Mouse (Mus musculus) lung, embryonic 16.5 days (tissue): ENCODE data around the gene Slc8b1. TPM values are rescaled to one million over a fixed set of nuclear protein-coding genes. Genes with fewer than 3 reads are reported as not detected.

Source experiments
- ATAC-seq: fragments of 200-750 bp; cut with Nextera tagmentation; 2 replicates; pipeline ENCODE4 v1.8.0; 2017; ENCODE audit warnings: low read depth, mild to moderate bottlenecking, moderate library complexity
- H3K27ac ChIP-seq: fragments of 300-500 bp; sonication (generic); 2 replicates; pipeline ENCODE4 v1.5.1; 2014; ENCODE audit warnings: mild to moderate bottlenecking, control low read depth, low read length
- H3K27me3 ChIP-seq: fragments of 300-500 bp; sonication (generic); 2 replicates; pipeline ENCODE4 v1.6.1; 2014; ENCODE audit warnings: low read depth, low read length, mixed read lengths; ENCODE audit not compliant: control insufficient read depth, insufficient read depth
- H3K36me3 ChIP-seq: fragments of 300-500 bp; sonication (generic); 2 replicates; pipeline ENCODE4 v1.6.1; 2014; ENCODE audit warnings: low read length; ENCODE audit not compliant: control insufficient read depth, insufficient read depth
- H3K4me1 ChIP-seq: fragments of 300-500 bp; sonication (generic); replicated peaks from 2 replicates; pipeline ENCODE4 v1.6.1; 2014; ENCODE audit warnings: low read length, mixed read lengths; ENCODE audit not compliant: control insufficient read depth, insufficient read depth
- H3K4me2 ChIP-seq: fragments of 300-500 bp; sonication (generic); 2 replicates; pipeline ENCODE4 v1.6.1; 2014; ENCODE audit warnings: low read depth, low read length, control low read depth
- H3K4me3 ChIP-seq: fragments of 300-500 bp; sonication (generic); 2 replicates; pipeline ENCODE4 v1.5.1; 2014; ENCODE audit warnings: mild to moderate bottlenecking, low read length, control low read depth
- H3K9ac ChIP-seq: fragments of 300-500 bp; sonication (generic); 2 replicates; pipeline ENCODE4 v1.6.1; 2014; ENCODE audit warnings: low read length, control low read depth
- H3K9me3 ChIP-seq: fragments of 300-500 bp; sonication (generic); 2 replicates; pipeline ENCODE4 v1.6.1; 2016; ENCODE audit warnings: low read length; ENCODE audit not compliant: control insufficient read depth
- WGBS: fragments of 180-500 bp; shearing (Covaris S2); extraction: QIAGEN DNeasy Blood & Tissue Kit; methylation state at CpG from one replicate; pipeline ENCODE4 v1.1.7; 2014; 5-methylcytosine and 5-hydroxymethylcytosine counted together
- polyA plus RNA-seq: library from polyadenylated mRNA; unstranded; fragments of >200 nt; fragmentation: Nextera tagmentation; extraction: Ambion mirVana; gene quantifications from 2 replicates; pipeline ENCODE4 v1.2.1, GENCODE M21; 2015

The Slc8b1 gene
- polyA plus RNA-seq, 1 experiment from 2014 or later, result 8.5 TPM

DNA sequence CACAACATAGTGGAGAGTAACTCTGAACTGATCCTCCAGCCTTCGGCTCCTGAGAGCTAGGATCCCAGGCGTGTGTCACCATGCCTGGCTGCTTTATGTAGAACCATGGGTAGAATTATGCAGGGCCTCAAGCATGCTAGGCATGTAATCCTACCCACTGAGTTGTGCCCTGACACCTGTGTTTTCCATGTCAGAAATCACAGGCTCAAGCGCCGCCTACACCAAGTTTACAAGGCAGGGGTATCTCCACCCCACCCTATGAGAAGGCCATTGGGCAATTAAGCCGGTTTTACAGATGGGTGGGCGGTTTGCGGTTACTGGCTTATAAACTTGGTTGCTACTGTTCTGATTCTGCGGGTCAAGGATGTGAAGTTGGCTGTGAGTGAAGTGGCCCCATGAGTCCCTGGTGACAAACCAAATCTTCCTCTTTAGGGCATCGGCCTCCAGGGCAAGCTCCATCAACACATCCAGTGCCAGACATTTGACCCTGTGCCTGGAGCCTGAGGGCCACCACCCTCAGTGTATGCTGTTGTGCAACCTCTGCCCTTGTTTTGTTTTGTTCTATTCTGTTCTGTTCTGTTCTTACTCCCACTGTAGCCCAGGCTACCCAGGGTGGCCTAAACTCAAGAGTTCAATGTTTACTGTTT is 3.2 kb downstream of the Slc8b1 start:
- no peak for ATAC-seq
- Histone ChIP-seq H3K9me3 (no peaks in the 10 kb centered on the region), H3K36me3 (no peaks in the 10 kb centered on the region), H3K4me1 (peaks cover 34% of the 10 kb centered on the region), H3K9ac (no peak overlapping the region), H3K4me3 (no peak overlapping the region), H3K27me3 (no peaks in the 10 kb centered on the region), H3K4me2 (no peak overlapping the region), H3K27ac (peak overlapping the region; percentile 7; the same call in 1 of the 2 replicates)
- WGBS, result 86% methylated on average over 9 of the region's 9 CpGs

DNA sequence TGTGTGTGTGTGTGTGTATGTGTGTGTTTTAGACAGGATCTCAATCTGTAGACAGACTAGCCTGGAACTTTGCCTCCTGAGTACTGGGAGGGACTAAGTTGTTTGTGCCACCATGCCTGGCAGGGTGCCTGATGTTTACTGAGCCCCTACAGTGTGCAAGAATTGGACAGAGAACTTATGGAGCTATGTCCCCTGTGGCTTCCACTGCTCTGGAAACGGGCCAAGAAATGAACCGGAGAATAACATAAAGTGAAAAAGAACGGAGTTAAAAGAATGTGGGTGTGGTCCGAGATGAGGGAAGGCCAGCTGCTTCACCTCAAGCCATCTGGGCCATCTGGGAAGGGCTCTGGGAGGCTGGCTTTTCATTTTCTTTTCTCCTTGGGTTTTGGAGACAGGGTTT is 3.8 kb downstream of the Slc8b1 start:
- Histone ChIP-seq H3K9ac (no peak overlapping the region), H3K4me2 (no peak overlapping the region), H3K4me1 (peaks cover 34% of the 10 kb centered on the region), H3K27ac (peak overlapping the region; percentile 62), H3K9me3 (no peaks in the 10 kb centered on the region), H3K27me3 (no peaks in the 10 kb centered on the region), H3K4me3 (no peak overlapping the region), H3K36me3 (no peaks in the 10 kb centered on the region)
- peak; percentile 64 for ATAC-seq
- 4% methylated on average over 4 of the region's 4 CpGs for WGBS

DNA sequence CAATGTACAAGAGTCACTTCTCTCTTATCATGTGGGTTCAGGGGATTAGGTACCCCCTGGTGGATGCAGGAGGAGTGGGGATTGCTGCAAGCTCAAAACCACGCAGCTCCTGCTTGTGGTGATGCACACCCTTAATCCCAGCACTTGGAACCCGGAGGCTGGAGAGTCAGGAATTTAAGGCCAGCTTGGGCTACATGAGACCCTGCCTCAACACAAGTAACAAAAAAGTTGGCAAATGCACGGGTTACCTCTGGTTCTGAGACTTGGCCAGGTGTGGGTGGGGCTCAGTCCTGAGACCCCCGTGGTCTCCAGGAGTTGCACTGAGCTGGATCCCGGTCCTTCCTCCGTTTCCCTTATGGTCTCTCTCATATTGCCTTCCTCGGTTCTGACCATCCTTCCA is 4.5 kb downstream of the Slc8b1 start:
- peak overlapping the region; percentile 62; the same call in 1 of the 2 replicates for H3K27ac ChIP-seq
- H3K9ac ChIP-seq, result no peak overlapping the region
- no peaks in the 10 kb centered on the region for H3K36me3 ChIP-seq
- no peaks in the 10 kb centered on the region for H3K27me3 ChIP-seq
- peaks cover 34% of the 10 kb centered on the region for H3K4me1 ChIP-seq
- no peak overlapping the region for H3K4me2 ChIP-seq
- no peaks in the 10 kb centered on the region for H3K9me3 ChIP-seq
- H3K4me3 ChIP-seq, result no peak overlapping the region
- ATAC-seq, result no peak
- WGBS, result 75% methylated on average over 7 of the region's 7 CpGs

DNA sequence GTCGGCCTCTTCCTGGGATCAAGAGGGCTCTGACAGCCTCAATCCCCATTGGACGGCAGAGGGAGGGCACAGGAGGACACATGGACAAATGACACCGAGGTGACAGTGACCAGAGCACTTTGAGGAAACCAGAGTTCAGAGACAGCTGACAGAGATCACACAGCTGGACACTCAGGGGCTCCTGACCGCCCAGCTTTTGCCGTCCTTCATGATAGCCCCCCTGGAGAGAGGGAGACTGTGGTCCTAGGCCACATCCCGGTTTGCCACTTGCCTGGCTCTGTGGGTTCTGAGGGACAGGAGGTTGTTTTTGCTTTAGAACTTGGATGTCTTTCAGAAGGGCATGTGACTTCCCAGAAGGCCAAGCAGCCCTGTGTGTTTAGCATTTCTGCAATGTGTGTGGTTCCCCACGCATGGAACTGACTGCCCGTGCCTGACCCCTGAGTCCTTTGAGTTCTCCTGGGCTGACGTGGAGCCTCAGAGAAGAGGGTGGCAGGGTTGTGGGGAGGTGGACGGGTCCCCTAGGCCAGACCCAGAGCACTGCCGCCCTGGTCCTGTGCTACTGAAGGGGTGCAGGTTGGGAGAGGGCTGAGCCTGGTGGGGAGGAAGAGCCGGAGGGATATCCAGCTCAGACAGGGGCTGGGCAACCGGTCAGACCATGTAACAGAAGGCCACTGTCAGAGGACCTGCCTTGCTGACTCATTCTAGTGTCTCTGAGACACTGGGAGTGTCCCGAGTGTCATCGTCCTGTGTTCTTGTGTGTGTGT is 5.4 kb downstream of the Slc8b1 start:
- Histone ChIP-seq H3K9ac (no peak overlapping the region), H3K4me2 (no peak overlapping the region), H3K4me1 (peaks cover 29% of the 10 kb centered on the region), H3K4me3 (no peak overlapping the region), H3K27ac (no peak overlapping the region), H3K9me3 (no peaks in the 10 kb centered on the region), H3K36me3 (no peaks in the 10 kb centered on the region), H3K27me3 (no peaks in the 10 kb centered on the region)
- 53% methylated on average over 15 of the region's 15 CpGs for WGBS
- ATAC-seq, result no peak

DNA sequence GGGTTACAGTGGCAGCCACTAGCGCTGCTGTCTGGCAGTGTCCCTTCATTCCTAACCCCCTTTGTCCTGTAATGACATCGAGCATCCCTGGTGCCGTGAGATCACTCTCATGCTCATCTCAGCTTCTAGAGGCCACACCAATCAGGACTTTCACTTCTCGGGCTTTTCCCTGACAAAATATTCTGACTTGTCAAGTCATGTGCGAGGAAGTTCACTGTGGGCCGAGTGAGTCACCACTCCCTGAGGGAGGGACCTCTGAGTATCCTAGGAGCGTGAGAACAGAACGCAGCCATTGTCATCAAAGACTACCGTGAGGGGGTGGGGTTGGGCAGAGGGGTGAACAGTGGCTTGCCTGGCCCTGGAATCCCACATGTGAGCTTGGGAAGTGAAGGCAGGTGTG is 6.6 kb downstream of the Slc8b1 start:
- Histone ChIP-seq H3K9me3 (no peaks in the 10 kb centered on the region), H3K36me3 (peaks cover 2% of the 10 kb centered on the region; the same call in 1 of the 2 replicates), H3K4me1 (peaks cover 21% of the 10 kb centered on the region), H3K4me3 (no peak overlapping the region), H3K9ac (no peak overlapping the region), H3K27ac (no peak overlapping the region), H3K4me2 (no peak overlapping the region), H3K27me3 (no peaks in the 10 kb centered on the region)
- ATAC-seq, result no peak
- whole genome bisulfite sequencing, result 54% methylated on average over 9 of the region's 9 CpGs

DNA sequence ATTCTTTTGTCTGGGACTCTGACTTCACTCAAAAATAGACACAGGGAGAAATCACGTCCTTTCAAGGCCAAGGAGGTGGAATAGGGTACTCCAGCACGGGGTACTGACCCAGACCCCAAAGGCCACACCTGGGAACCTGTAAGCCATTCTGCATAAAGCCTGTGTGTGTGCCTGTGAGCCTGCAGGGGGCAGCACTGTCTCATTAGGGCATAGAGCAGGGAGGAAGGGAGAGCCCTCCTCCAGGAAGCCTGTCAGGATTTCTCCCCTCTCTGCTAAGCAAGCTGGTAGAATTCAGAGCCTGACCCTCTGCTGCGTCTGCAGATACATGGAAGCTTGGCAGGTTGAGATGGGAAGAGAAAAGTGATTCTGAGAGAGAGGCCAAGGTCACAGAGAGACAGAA is 11.7 kb downstream of the Slc8b1 start:
- H3K4me3 ChIP-seq, result no peak overlapping the region
- no peaks in the 10 kb centered on the region for H3K4me1 ChIP-seq
- H3K36me3 ChIP-seq, result peaks cover 2% of the 10 kb centered on the region; the same call in 1 of the 2 replicates
- ATAC-seq, result no peak
- no peak overlapping the region for H3K9ac ChIP-seq
- no peak overlapping the region for H3K4me2 ChIP-seq
- no peaks in the 10 kb centered on the region for H3K27me3 ChIP-seq
- WGBS, result 83% methylated on average over 3 of the region's 3 CpGs
- no peaks in the 10 kb centered on the region for H3K9me3 ChIP-seq
- no peak overlapping the region for H3K27ac ChIP-seq

DNA sequence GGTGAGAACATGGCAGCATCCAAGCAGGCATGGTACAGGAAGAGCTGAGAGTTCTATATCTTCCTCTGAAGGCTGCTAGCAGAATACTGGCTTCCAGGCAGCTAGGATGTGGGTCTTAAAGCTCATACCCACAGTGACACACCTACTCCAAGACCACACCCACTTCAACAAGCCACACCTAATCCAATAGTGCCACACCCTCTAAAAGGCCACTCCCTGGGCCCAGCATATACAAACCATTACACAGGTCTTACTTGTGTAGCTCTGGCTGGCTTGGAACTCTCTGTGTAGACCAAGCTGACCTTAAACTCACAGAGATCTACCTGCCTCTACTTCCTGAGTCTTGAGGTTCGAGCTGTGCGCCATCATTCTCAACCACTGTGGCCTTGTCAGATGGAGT is 13.8 kb downstream of the Slc8b1 start:
- Histone ChIP-seq H3K4me1 (no peaks in the 10 kb centered on the region), H3K9me3 (no peaks in the 10 kb centered on the region), H3K4me2 (no peak overlapping the region), H3K27me3 (no peaks in the 10 kb centered on the region), H3K9ac (no peak overlapping the region), H3K4me3 (no peak overlapping the region), H3K36me3 (peaks cover 2% of the 10 kb centered on the region; the same call in 1 of the 2 replicates), H3K27ac (no peak overlapping the region)
- 87% methylated on average over 2 of the region's 2 CpGs for WGBS
- ATAC-seq, result no peak

DNA sequence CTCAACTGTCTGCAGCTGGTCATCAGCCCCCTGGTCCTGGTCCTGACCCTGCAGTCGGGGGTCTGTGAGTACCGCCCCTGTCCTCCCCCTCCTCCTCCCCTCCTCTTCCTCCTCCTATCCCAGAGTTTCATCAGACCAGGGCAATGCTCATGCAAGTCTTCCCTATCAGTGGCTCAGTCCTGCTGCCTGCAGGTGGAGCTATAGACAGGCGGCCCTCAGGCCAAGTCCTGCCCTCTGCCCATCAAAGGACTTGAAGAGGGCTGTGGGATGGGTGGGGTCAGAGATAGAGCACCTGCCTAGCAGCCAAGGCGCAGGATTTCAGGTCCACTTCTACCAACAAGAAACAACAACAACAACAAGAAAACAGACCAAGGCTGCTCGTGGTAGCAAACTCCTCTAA is 14.8 kb downstream of the Slc8b1 start:
- Histone ChIP-seq H3K4me2 (no peak overlapping the region), H3K27me3 (no peaks in the 10 kb centered on the region), H3K4me1 (no peaks in the 10 kb centered on the region), H3K4me3 (no peak overlapping the region), H3K9me3 (no peaks in the 10 kb centered on the region), H3K36me3 (peaks cover 2% of the 10 kb centered on the region; the same call in 1 of the 2 replicates), H3K27ac (no peak overlapping the region), H3K9ac (no peak overlapping the region)
- WGBS, result 34% methylated on average over 5 of the region's 5 CpGs
- no peak for ATAC-seq

DNA sequence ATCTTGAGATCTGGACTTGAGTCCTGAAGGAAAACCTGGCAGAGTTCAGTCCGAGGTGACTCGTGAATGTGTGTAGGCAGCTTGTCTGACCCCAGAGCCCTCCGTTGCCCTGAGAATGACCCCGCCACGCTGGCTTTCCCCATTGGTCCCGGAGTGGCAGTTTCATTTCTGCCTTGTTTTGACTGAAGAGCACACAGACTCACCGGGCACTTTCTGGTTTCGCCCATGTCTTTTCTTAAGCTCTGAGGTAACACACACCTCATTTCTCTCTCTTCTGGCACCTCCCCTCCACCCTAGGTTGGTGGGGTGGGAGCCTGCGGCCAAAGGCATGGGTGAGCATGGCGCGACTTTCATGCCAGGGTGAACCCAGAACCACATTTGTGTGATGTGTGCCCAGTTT is 15.3 kb downstream of the Slc8b1 start:
- WGBS, result 51% methylated on average over 11 of the region's 11 CpGs
- Histone ChIP-seq H3K9me3 (no peaks in the 10 kb centered on the region), H3K9ac (no peak overlapping the region), H3K27me3 (no peaks in the 10 kb centered on the region), H3K4me3 (no peak overlapping the region), H3K4me2 (no peak overlapping the region), H3K36me3 (peaks cover 2% of the 10 kb centered on the region; the same call in 1 of the 2 replicates), H3K4me1 (no peaks in the 10 kb centered on the region), H3K27ac (no peak overlapping the region)
- no peak for ATAC-seq
